Mouse (Mus musculus) C2C12 (cell line): ENCODE results near the gene Pla2g3. TPM values are rescaled to one million over a fixed set of nuclear protein-coding genes. Genes with fewer than 3 reads are reported as not detected.
A peak's percentile ranks its signal among the peaks of the same experiment; 100 is the strongest.

Source experiments
- H3K27me3 ChIP-seq: one replicate; pipeline ENCODE4 v1.6.1; 2011; ENCODE audit not compliant: control insufficient read depth, insufficient read depth, insufficient read length
- H3K36me3 ChIP-seq: one replicate; pipeline ENCODE4 v1.6.1; 2011; ENCODE audit not compliant: control insufficient read depth, insufficient read depth
- H3K4me3 ChIP-seq: one replicate; pipeline ENCODE4 v1.5.1; 2011; ENCODE audit warnings: mild to moderate bottlenecking, control low read depth; ENCODE audit not compliant: poor library complexity, insufficient read depth, severe bottlenecking
- H3K79me2 ChIP-seq: one replicate; pipeline ENCODE4 v1.6.1; 2011; ENCODE audit not compliant: control insufficient read depth, insufficient read depth
- H3K79me3 ChIP-seq: one replicate; pipeline ENCODE4 v1.6.1; 2011; ENCODE audit warnings: low read depth, control low read depth
- H3ac ChIP-seq: one replicate; pipeline ENCODE3; 2011; ENCODE audit warnings: low read depth; ENCODE audit not compliant: control insufficient read depth, insufficient read length
- CEBPB ChIP-seq: IDR thresholded peaks from one replicate; pipeline ENCODE4 v1.6.1; 2011; ENCODE audit warnings: low read depth, mild to moderate bottlenecking, control low read depth, moderate library complexity
- CTCF ChIP-seq: IDR thresholded peaks from one replicate; pipeline ENCODE4 v1.5.1; 2011; ENCODE audit not compliant: control insufficient read depth, insufficient read depth, insufficient read length
- FOSL1 ChIP-seq: IDR thresholded peaks from one replicate; pipeline ENCODE4 v1.8.0; 2011; ENCODE audit warnings: mild to moderate bottlenecking, low read length; ENCODE audit not compliant: poor library complexity, insufficient read depth, severe bottlenecking
- MAX ChIP-seq: IDR thresholded peaks from one replicate; pipeline ENCODE4 v1.6.1; 2011; ENCODE audit warnings: mild to moderate bottlenecking, control low read depth
- MYOD1 ChIP-seq: IDR thresholded peaks from one replicate; pipeline ENCODE4 v1.6.1; 2011; ENCODE audit warnings: low read depth; ENCODE audit not compliant: control insufficient read depth, insufficient read length
- MYOG ChIP-seq: IDR thresholded peaks from one replicate; pipeline ENCODE4 v1.6.1; 2011; ENCODE audit not compliant: control insufficient read depth, insufficient read length; ENCODE audit errors: extremely low read depth
- USF1 ChIP-seq: IDR thresholded peaks from one replicate; pipeline ENCODE4 v1.6.1; 2011; ENCODE audit warnings: low read depth, mild to moderate bottlenecking, control low read depth, moderate library complexity
- polyA plus RNA-seq: library from polyadenylated mRNA; unstranded; fragments of >200 nt; fragmentation: generic; extraction: Trizol; gene quantifications from one replicate; pipeline ENCODE4 v1.2.1, GENCODE M21; 2012; ENCODE audit warnings: missing spikeins

Gene Pla2g3
- polyA plus RNA-seq, 1 experiment: 0.21 TPM

DNA sequence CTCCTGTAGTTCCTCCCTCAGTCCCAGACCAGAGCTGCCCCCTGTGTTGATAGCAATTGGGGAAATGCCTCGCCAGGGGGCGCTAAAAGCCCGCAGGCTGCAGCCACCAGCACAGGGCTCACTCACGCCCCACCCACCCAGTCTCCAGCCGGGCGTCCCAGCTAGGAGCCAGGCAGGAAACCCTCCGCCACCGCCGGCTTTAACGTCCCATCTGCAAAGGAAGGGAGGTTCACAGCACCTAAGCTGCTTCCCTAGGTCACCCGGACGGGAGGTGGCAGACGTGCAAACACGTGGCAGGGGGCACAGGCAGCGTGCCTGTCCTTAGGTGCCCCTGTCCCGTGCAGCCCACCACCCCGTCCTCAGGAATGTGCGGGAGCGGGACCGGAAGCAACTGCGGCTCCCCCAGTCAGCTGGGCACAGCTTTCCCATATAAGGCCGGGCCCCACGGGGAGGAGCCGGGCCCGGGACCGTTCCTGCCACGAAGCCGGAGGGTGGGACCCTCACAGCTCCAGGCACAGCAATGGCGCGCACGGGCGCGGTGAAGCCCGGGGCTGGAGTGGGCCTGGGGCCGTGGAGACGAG, 47.4 kb downstream of the Pla2g3 start:
- TF ChIP-seq CTCF (peak; percentile 88), USF1 (no peak), MAX (peak; percentile 63), CEBPB (no peak), MYOD1 (no peak), FOSL1 (no peak), MYOG (no peak)
- Histone ChIP-seq H3K36me3 (peaks cover 54% of the 10 kb centered on the region), H3K27me3 (no peaks in the 10 kb centered on the region), H3ac (peak overlapping the region; percentile 94), H3K79me3 (peaks cover 25% of the 10 kb centered on the region), H3K4me3 (peak overlapping the region; percentile 16), H3K79me2 (peaks cover 32% of the 10 kb centered on the region)

DNA sequence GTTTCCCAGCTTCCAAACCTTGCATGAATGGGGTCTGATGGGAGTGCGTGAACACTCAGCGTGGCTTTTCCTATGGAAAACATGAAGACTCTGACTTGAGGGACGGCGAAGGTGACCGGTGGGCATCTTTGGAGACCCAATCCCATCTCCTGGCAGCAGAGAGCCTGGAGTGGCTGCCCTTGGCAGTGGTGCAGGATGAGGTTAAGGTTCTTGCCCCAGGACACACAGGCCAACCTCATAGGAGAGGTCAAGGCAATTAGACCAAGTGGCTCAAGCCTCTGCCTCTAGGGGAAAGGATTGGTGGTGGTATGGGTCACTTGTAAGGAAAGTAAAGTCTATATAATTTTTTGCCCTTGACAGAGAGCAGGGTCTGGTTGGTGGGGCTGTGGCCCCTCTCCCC, 48.0 kb downstream of the Pla2g3 start:
- H3K4me3 ChIP-seq: peak overlapping the region; percentile 16
- no peak for TF ChIP-seq FOSL1
- no peak for TF ChIP-seq CTCF
- TF ChIP-seq MAX: no peak
- no peak for TF ChIP-seq MYOD1
- no peak for TF ChIP-seq MYOG
- no peak for TF ChIP-seq USF1
- no peak for TF ChIP-seq CEBPB
- peaks cover 32% of the 10 kb centered on the region for H3K79me2 ChIP-seq
- no peaks in the 10 kb centered on the region for H3K27me3 ChIP-seq
- peaks cover 48% of the 10 kb centered on the region for H3K36me3 ChIP-seq
- peaks cover 25% of the 10 kb centered on the region for H3K79me3 ChIP-seq
- H3ac ChIP-seq: peak overlapping the region; percentile 73

DNA sequence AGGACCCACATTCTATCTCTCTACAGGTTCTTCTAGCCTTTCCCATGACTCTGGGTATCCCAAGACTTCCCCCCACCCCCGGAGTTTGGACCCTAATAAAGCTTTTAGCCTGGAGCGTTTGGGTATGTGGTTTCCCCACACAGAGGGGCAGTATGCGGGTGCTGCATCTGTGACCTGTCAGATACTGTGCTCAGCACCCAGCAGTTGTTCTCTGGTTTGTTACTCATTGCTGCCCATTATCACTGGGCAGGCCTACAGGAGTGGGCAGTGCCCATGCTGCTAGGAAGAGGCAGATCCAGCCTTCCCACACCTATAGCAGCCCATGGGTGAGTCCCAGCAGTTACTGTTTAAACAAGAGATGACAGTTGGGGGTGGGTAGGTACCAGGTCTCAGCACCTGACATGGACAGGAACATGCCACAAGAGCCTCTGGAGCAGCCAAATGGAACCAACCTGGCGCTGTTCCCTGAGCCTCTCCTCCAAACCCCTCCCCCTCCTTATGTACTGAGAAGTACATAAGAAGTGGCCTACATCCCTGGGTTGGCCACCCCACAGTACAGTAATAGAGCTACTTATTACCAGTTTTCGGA, 48.8 kb downstream of the Pla2g3 start:
- Histone ChIP-seq H3ac (no peak overlapping the region), H3K36me3 (peaks cover 41% of the 10 kb centered on the region), H3K79me2 (peaks cover 32% of the 10 kb centered on the region), H3K79me3 (peaks cover 25% of the 10 kb centered on the region), H3K27me3 (no peaks in the 10 kb centered on the region), H3K4me3 (no peak overlapping the region)
- TF ChIP-seq MAX: no peak
- TF ChIP-seq CTCF: no peak
- TF ChIP-seq USF1: no peak
- no peak for TF ChIP-seq CEBPB
- no peak for TF ChIP-seq FOSL1
- no peak for TF ChIP-seq MYOD1
- no peak for TF ChIP-seq MYOG

- Histone ChIP-seq H3ac (peak overlapping the region; percentile 62), H3K79me3 (peaks cover 25% of the 10 kb centered on the region), H3K27me3 (no peaks in the 10 kb centered on the region), H3K79me2 (peaks cover 32% of the 10 kb centered on the region), H3K4me3 (peak overlapping the region; percentile 65), H3K36me3 (peaks cover 33% of the 10 kb centered on the region)
- TF ChIP-seq MAX (no peak), CTCF (no peak)
These were observed 49.6 kb downstream of the Pla2g3 start for GRCm38 (mm10) chr11:3537711-3538110.

DNA sequence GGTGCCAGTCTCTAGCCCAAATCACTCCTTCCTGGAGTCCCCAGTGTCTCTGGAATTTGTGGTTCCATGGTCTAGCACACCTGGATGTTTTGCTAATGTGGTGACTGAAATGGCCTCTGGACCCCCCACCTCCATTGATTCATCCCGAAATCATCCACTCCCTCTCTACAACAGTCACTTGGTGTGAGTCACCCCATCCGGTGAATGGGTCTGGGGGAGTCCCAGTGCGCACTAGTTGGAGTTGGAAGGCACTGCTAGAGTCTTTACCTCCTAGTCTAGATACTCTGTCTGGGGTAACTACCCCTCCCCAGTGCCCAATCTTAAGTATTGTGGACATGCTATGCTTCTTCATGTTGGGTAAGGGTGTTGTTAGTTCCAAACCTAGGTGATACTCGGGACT, 50.3 kb downstream of the Pla2g3 start:
- peak overlapping the region; percentile 62 for H3ac ChIP-seq
- no peak for TF ChIP-seq MYOG
- TF ChIP-seq CEBPB: no peak
- TF ChIP-seq MAX: no peak
- TF ChIP-seq USF1: no peak
- TF ChIP-seq MYOD1: no peak
- TF ChIP-seq FOSL1: no peak
- TF ChIP-seq CTCF: no peak
- peak overlapping the region; percentile 65 for H3K4me3 ChIP-seq
- H3K79me2 ChIP-seq: peaks cover 32% of the 10 kb centered on the region
- peaks cover 25% of the 10 kb centered on the region for H3K79me3 ChIP-seq
- no peaks in the 10 kb centered on the region for H3K27me3 ChIP-seq
- peaks cover 26% of the 10 kb centered on the region for H3K36me3 ChIP-seq

GRCm38 (mm10) chr11:3539111-3539825, 51.2 kb downstream of the Pla2g3 start:
- peak overlapping the region; percentile 62 for H3ac ChIP-seq
- H3K36me3 ChIP-seq: peaks cover 17% of the 10 kb centered on the region
- TF ChIP-seq MAX (peak; percentile 41), MYOD1 (no peak)
- H3K4me3 ChIP-seq: peak overlapping the region; percentile 65
- H3K79me2 ChIP-seq: peaks cover 32% of the 10 kb centered on the region
- peaks cover 25% of the 10 kb centered on the region for H3K79me3 ChIP-seq
- H3K27me3 ChIP-seq: no peaks in the 10 kb centered on the region
